Mouse (Mus musculus) inflammation-experienced regulatory T-cells, adult 6 months (primary cell): ENCODE measurements around the gene Armcx3. TPM values are rescaled to one million over a fixed set of nuclear protein-coding genes. Genes with fewer than 3 reads are reported as not detected.
"Not testable (repeated sequence)": the region's sequence is repeated elsewhere in the genome, so short reads cannot be mapped to it uniquely, and the experiment has no call there.

Experiments used
- ATAC-seq: one replicate; pipeline ENCODE4 v1.8.0; 2017
- polyA plus RNA-seq, 3 experiments: library from polyadenylated mRNA; unstranded; fragments of 100-300 nt; shearing (Covaris generic); gene quantifications; one replicate each; pipeline ENCODE4 v1.2.1; 2017

Gene Armcx3
- polyA plus RNA-seq = 10 to 100 TPM in 2 of 3 experiments, 1 to 10 TPM in 1; 9.8 to 15.9 (median 12.1) TPM

GRCm38 (mm10) chrX:134756434-134757292, at the start of gene Armcx3:
Gene Armcx3 (plus strand): TSS chrX:134756595.
- ATAC-seq = peak; percentile 84

GRCm38 (mm10) chrX:134716863-134717262, 39.5 kb upstream of the Armcx3 start:
- no peak for ATAC-seq

GRCm38 (mm10) chrX:134717752-134718308, 38.6 kb upstream of the Armcx3 start, which contains the start of gene Armcx1:
Gene Armcx1 (plus strand): TSS chrX:134717963.
- ATAC-seq = peak; percentile 76

GRCm38 (mm10) chrX:134718524-134718923, 37.9 kb upstream of the Armcx3 start:
- no peak for ATAC-seq

GRCm38 (mm10) chrX:134723762-134724161, 32.6 kb upstream of the Armcx3 start:
- ATAC-seq = not testable (repeated sequence)

GRCm38 (mm10) chrX:134729778-134730177, 26.6 kb upstream of the Armcx3 start:
- ATAC-seq = peak; percentile 70

GRCm38 (mm10) chrX:134737796-134738195, 18.6 kb upstream of the Armcx3 start:
- ATAC-seq = no peak

GRCm38 (mm10) chrX:134739160-134739559, 17.2 kb upstream of the Armcx3 start:
- no peak for ATAC-seq

- ATAC-seq = peak; percentile 68
These were observed 14.5 kb upstream of the Armcx3 start for GRCm38 (mm10) chrX:134741862-134742261.

GRCm38 (mm10) chrX:134746459-134746858, 9.9 kb upstream of the Armcx3 start:
- ATAC-seq = peak; percentile 32

GRCm38 (mm10) chrX:134750764-134751592, 5.4 kb upstream of the Armcx3 start, which contains the start of gene Armcx6:
Gene Armcx6 (minus strand): TSS chrX:134751417.
- peak; percentile 92 for ATAC-seq

- ATAC-seq = no peak
These were observed 4.5 kb upstream of the Armcx3 start for GRCm38 (mm10) chrX:134751910-134752309.

- ATAC-seq = no peak
These were observed 3.8 kb upstream of the Armcx3 start for GRCm38 (mm10) chrX:134752584-134752983.

GRCm38 (mm10) chrX:134757293-134757995, 1.0 kb downstream of the Armcx3 start:
- ATAC-seq = no peak

GRCm38 (mm10) chrX:134763428-134764198, 7.2 kb downstream of the Armcx3 start:
- not testable (repeated sequence) for ATAC-seq

- no peak for ATAC-seq
These were observed 31.3 kb downstream of the Armcx3 start for GRCm38 (mm10) chrX:134787728-134788127.

- ATAC-seq = peak; percentile 52
These were observed 51.7 kb downstream of the Armcx3 start for GRCm38 (mm10) chrX:134807833-134808754.

GRCm38 (mm10) chrX:134808755-134809224, 52.4 kb downstream of the Armcx3 start, which contains the start of gene Armcx2:
Gene Armcx2 (minus strand): TSS chrX:134809221.
- peak; percentile 83 for ATAC-seq
